Mouse (Mus musculus) heart, postnatal 0 days (tissue): ENCODE data around the gene Mov10. TPM values are rescaled to one million over a fixed set of nuclear protein-coding genes. Genes with fewer than 3 reads are reported as not detected.
"Not testable (repeated sequence)": the region's sequence is repeated elsewhere in the genome, so short reads cannot be mapped to it uniquely, and the experiment has no call there.

Experiments
- ATAC-seq: fragments of 200-750 bp; cut with Nextera tagmentation; 2 replicates; pipeline ENCODE4 v1.8.0; 2017; ENCODE audit warnings: low read depth, moderate number of reproducible peaks, moderate library complexity; ENCODE audit not compliant: insufficient read depth
- DNase-seq: peaks from one replicate; pipeline ENCODE4 v3.0.0-alpha.2; 2016; ENCODE audit warnings: low spot score
- H3K27ac ChIP-seq: fragments of 300-500 bp; sonication (generic); 2 replicates; pipeline ENCODE4 v1.5.1; 2014; ENCODE audit warnings: low read depth, mild to moderate bottlenecking
- H3K27me3 ChIP-seq: fragments of 300-500 bp; sonication (generic); 2 replicates; pipeline ENCODE4 v1.6.1; 2014; ENCODE audit warnings: low read length, mixed read lengths; ENCODE audit not compliant: control insufficient read depth, insufficient read depth
- H3K36me3 ChIP-seq: fragments of 300-500 bp; sonication (generic); replicated peaks from 2 replicates; pipeline ENCODE4 v1.6.1; 2014; ENCODE audit warnings: low read length, mixed read lengths; ENCODE audit not compliant: control insufficient read depth, insufficient read depth
- H3K4me1 ChIP-seq: fragments of 300-500 bp; sonication (generic); 2 replicates; pipeline ENCODE4 v1.6.1; 2014; ENCODE audit warnings: antibody characterized with exemption; ENCODE audit not compliant: control insufficient read depth, insufficient read depth
- H3K4me2 ChIP-seq: fragments of 300-500 bp; sonication (generic); 2 replicates; pipeline ENCODE4 v1.6.1; 2014; ENCODE audit warnings: low read depth, mild to moderate bottlenecking, low read length, moderate library complexity
- H3K4me3 ChIP-seq: fragments of 300-500 bp; sonication (generic); 2 replicates; pipeline ENCODE4 v1.5.1; 2014; ENCODE audit warnings: low read depth, low read length
- H3K9ac ChIP-seq: fragments of 300-500 bp; sonication (generic); replicated peaks from 2 replicates; pipeline ENCODE4 v1.6.1; 2014; ENCODE audit warnings: low read depth, low read length, mixed read lengths
- H3K9me3 ChIP-seq: fragments of 300-500 bp; sonication (generic); replicated peaks from 2 replicates; pipeline ENCODE4 v1.6.1; 2016; ENCODE audit warnings: low read length; ENCODE audit not compliant: control insufficient read depth
- CTCF ChIP-seq: IDR thresholded peaks from 2 replicates; pipeline ENCODE4 v1.5.1; 2016; ENCODE audit warnings: antibody characterized with exemption, control low read depth, low read depth
- EP300 ChIP-seq: IDR thresholded peaks from 2 replicates; pipeline ENCODE4 v1.6.1; 2016; ENCODE audit warnings: antibody characterized with exemption, low read depth
- WGBS: fragments of 180-500 bp; shearing (Covaris S2); extraction: QIAGEN DNeasy Blood & Tissue Kit; methylation state at CpG from one replicate; pipeline ENCODE4 v1.1.7; 2014; 5-methylcytosine and 5-hydroxymethylcytosine counted together
- polyA plus RNA-seq: library from polyadenylated mRNA; unstranded; fragments of >200 nt; fragmentation: Nextera tagmentation; extraction: Ambion mirVana; gene quantifications from 2 replicates; pipeline ENCODE4 v1.2.1, GENCODE M21; 2015
- total RNA-seq: library from RNA; depleted of rRNA; stranded (reverse); fragments of >200 nt; gene quantifications from 2 replicates; pipeline ENCODE4 v1.2.3, GENCODE M21; 2014; ENCODE audit warnings: low replicate concordance

The Mov10 gene
- total and polyA plus RNA-seq, 2 experiments from 2014 or later = 14.0 to 20.2 TPM

DNA sequence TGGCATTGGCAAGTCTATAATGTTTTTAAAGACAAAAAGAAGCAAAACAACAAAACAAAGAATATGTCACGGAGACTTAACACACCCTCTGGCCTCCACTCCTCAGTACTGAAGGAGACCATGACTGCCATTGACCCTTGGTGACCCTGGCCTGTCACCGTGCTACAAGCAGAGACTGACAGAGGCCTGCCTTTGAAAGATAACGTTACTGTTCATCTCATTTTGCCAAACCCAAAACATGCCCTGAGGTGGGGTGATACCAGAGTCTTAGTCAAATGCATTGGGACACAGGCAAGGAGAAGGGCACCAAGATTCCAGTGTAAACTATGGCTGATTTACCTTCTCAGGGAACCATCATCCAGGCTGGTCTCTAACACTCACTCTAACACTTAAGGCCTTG is 49.2 kb downstream of the Mov10 start:
- Histone ChIP-seq H3K4me2 (no peak overlapping the region), H3K36me3 (no peaks in the 10 kb centered on the region), H3K9me3 (no peaks in the 10 kb centered on the region), H3K4me3 (no peak overlapping the region), H3K4me1 (no peaks in the 10 kb centered on the region), H3K9ac (no peak overlapping the region), H3K27me3 (no peaks in the 10 kb centered on the region), H3K27ac (no peak overlapping the region)
- no peak for DNase-seq
- TF ChIP-seq CTCF (no peak), EP300 (no peak)
- WGBS = 60% methylated on average over 3 of the region's 3 CpGs
- ATAC-seq = no peak

DNA sequence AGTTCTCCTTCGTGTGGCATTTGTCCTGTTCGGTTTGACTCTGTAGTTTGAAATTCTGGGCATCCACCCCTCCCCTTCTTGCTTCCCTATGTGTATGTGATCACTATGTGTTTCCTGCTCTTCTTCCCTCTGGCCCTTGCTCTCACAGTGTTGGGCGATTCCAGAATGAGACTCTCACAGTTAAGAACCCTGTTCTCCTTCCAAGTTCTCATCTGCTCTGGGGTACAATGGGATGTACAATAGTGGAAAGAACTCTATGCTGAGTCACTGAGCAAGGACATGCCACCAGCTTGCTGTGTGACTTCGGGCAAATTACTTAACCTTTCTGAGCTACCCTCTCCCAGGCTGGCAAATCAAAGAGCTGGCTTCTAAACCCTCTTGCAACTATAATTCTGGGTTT is 50.6 kb downstream of the Mov10 start:
- no peaks in the 10 kb centered on the region for H3K27me3 ChIP-seq
- WGBS = 75% methylated on average over 4 of the region's 4 CpGs
- DNase-seq = no peak

DNA sequence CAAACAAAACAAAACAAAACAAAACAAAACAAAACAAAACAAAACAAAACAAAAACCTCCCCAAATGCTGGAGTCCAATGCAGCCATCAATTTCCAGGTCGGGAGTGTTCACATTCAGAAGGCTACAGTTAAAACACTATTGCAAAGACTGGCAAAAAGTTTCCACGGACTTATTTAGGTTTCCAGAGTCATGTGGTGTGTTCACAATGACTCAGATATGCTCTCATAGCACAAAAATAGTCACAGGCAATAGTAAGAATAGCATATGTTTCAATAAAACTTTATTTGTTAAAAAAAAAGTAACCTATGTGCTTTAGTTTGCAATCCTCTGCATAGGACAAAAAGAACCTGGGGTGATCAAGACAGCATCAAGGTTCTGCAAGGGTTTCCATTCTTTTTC is 51.2 kb downstream of the Mov10 start:
- no peaks in the 10 kb centered on the region for H3K36me3 ChIP-seq
- no peak for TF ChIP-seq CTCF
- no peaks in the 10 kb centered on the region for H3K27me3 ChIP-seq
- no peak overlapping the region for H3K4me2 ChIP-seq
- no peaks in the 10 kb centered on the region for H3K4me1 ChIP-seq
- H3K9ac ChIP-seq = no peak overlapping the region
- H3K9me3 ChIP-seq = no peaks in the 10 kb centered on the region
- H3K4me3 ChIP-seq = no peak overlapping the region
- 52% methylated on average over 2 of the region's 2 CpGs for WGBS
- ATAC-seq (no peak), DNase-seq (no peak)
- H3K27ac ChIP-seq = no peak overlapping the region

More for the DNA sequence above, 50.6 kb downstream of the Mov10 start:
- ATAC-seq = no peak
- H3K36me3 ChIP-seq = no peaks in the 10 kb centered on the region
- no peaks in the 10 kb centered on the region for H3K9me3 ChIP-seq
- H3K27ac ChIP-seq = no peak overlapping the region
- H3K4me3 ChIP-seq = no peak overlapping the region
- TF ChIP-seq CTCF (no peak), EP300 (no peak)
- no peak overlapping the region for H3K4me2 ChIP-seq
- no peaks in the 10 kb centered on the region for H3K4me1 ChIP-seq
- no peak overlapping the region for H3K9ac ChIP-seq

DNA sequence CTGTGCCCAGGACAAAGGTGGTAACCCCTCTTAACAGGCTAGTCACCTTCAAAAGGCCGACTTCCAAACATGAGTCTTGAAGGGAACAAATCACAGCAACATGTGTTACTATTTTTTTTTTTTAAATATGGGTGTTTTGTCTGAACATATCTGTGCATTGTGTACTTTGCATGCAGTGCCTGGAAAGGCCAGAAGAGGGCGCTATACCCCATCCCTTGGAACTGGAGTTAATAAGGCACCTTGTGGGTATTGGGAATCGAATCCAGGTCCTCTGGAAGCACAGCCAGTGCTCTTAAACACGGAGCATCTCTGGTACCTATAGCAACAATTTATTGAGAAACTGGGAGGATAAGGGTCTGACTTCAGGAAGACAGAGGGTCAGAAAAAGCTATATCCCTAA is 53.3 kb downstream of the Mov10 start:
- no peaks in the 10 kb centered on the region for H3K36me3 ChIP-seq
- no peak overlapping the region for H3K9ac ChIP-seq
- no peaks in the 10 kb centered on the region for H3K27me3 ChIP-seq
- DNase-seq (no peak), ATAC-seq (no peak)
- H3K4me2 ChIP-seq = no peak overlapping the region
- WGBS = 16% methylated on average over 4 of the region's 4 CpGs
- H3K4me1 ChIP-seq = no peaks in the 10 kb centered on the region
- H3K4me3 ChIP-seq = no peak overlapping the region
- no peaks in the 10 kb centered on the region for H3K9me3 ChIP-seq
- TF ChIP-seq CTCF (peak; percentile 52), EP300 (no peak)
- no peak overlapping the region for H3K27ac ChIP-seq

DNA sequence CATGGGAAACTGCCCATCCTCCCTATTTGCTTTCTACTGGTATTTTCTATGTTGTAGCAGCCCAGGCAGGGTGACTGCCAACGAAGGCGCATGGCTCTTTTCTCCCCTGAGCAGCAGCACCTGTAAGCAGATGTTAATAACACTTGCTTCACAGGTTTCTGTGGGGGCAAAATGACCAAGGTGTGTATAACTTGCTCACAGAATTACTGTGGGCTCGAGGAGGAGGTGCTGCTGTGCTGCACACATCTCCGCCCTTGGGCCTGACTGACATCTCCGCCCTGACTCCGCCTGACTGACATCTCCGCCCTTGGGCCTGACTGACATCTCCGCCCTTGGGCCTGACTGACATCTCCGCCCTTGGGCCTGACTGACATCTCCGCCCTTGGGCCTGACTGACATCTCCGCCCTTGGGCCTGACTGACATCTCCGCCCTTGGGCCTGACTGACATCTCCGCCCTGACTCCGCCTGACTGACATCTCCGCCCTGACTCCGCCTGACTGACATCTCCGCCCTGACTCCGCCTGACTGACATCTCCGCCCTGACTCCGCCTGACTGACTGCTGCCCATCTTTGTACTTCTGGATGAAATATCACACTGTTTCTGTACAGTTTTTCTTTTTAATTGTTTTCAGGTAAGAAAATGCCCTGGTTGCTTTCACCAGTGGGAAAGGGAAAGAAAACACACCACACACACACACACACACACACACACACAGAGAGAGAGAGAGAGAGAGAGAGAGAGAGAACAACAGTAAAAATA is 56.1 kb downstream of the Mov10 start:
- not testable (repeated sequence) for H3K27ac ChIP-seq, H3K36me3 ChIP-seq, ATAC-seq, H3K9me3 ChIP-seq, H3K4me2 ChIP-seq, H3K4me3 ChIP-seq, DNase-seq, H3K27me3 ChIP-seq, H3K4me1 ChIP-seq, H3K9ac ChIP-seq
- WGBS = 32% methylated on average over 18 of the region's 20 CpGs

DNA sequence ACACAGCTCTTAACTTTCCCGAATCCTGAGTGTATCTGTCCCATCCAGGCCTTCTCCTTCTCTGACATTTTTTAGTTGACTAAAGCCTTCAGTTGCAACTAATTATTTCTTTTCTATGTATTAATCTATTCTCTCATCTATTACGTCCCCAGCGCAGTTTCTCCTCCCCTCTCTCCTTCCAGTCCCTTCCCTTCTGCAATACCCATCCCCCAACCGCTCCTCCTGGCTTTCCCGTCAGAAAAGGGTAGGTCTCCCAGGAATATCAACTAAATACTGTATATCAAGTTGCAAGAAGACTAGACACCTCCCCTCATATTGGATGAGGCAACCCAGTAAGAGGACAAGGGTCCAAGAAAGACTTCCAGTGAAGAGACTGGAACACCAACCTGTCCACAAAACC is 59.5 kb downstream of the Mov10 start:
- DNase-seq (no peak), ATAC-seq (no peak)
- Histone ChIP-seq H3K4me2 (peak overlapping the region; percentile 79), H3K27me3 (no peaks in the 10 kb centered on the region), H3K27ac (no peak overlapping the region), H3K9ac (peak overlapping the region; percentile 43; the same call in 1 of the 2 replicates), H3K9me3 (no peaks in the 10 kb centered on the region), H3K36me3 (no peaks in the 10 kb centered on the region), H3K4me3 (peak overlapping the region; percentile 44), H3K4me1 (no peaks in the 10 kb centered on the region)
- TF ChIP-seq EP300 (no peak), CTCF (no peak)
- 28% methylated on average over 5 of the region's 5 CpGs for WGBS
